Mouse (Mus musculus) C2C12 (cell line): ENCODE measurements around the gene Olig2.

ENCODE experiments used
- CEBPB ChIP-seq: IDR thresholded peaks from one replicate; pipeline ENCODE4 v1.6.1; 2011; ENCODE audit warnings: low read depth, mild to moderate bottlenecking, control low read depth, moderate library complexity
- CTCF ChIP-seq: IDR thresholded peaks from one replicate; pipeline ENCODE4 v1.5.1; 2011; ENCODE audit not compliant: control insufficient read depth, insufficient read depth, insufficient read length
- MAX ChIP-seq: IDR thresholded peaks from one replicate; pipeline ENCODE4 v1.6.1; 2011; ENCODE audit warnings: mild to moderate bottlenecking, control low read depth
- MYOD1 ChIP-seq: IDR thresholded peaks from one replicate; pipeline ENCODE4 v1.6.1; 2011; ENCODE audit warnings: low read depth; ENCODE audit not compliant: control insufficient read depth, insufficient read length

- no peak for TF ChIP-seq CTCF
- TF ChIP-seq MAX: no peak
- TF ChIP-seq MYOD1: no peak
- no peak for TF ChIP-seq CEBPB
Observed at GRCm38 (mm10) chr16:91187662-91188061, 37.6 kb upstream of the Olig2 start.
